Mouse (Mus musculus): Measurements from ENCODE around the gene Cpd. TPM values are rescaled to one million over a fixed set of nuclear protein-coding genes. Genes with fewer than 3 reads are reported as not detected.
A peak's percentile ranks its signal among the peaks of the same experiment; 100 is the strongest.

Gene Cpd
- polyA plus RNA-seq, 1 experiment from 2014 or later = 5.9 TPM

GRCm38 (mm10) chr11:76872556-76873234 is 25.9 kb upstream of the Cpd start:
- H3K9ac ChIP-seq = no peak overlapping the region
- no peak overlapping the region for H3K27ac ChIP-seq (replicated peaks)
- H3K27me3 ChIP-seq = no peaks in the 10 kb centered on the region
- no peak overlapping the region for H3K4me2 ChIP-seq
- H3K36me3 ChIP-seq = no peaks in the 10 kb centered on the region
- ATAC-seq (ENCODE audit: low read depth) = no peak
- H3K4me1 ChIP-seq (replicated peaks) = no peaks in the 10 kb centered on the region
- H3K4me3 ChIP-seq = no peak overlapping the region
- 68% methylated on average over 11 of the region's 11 CpGs for WGBS
- H3K9me3 ChIP-seq = no peaks in the 10 kb centered on the region

DNA sequence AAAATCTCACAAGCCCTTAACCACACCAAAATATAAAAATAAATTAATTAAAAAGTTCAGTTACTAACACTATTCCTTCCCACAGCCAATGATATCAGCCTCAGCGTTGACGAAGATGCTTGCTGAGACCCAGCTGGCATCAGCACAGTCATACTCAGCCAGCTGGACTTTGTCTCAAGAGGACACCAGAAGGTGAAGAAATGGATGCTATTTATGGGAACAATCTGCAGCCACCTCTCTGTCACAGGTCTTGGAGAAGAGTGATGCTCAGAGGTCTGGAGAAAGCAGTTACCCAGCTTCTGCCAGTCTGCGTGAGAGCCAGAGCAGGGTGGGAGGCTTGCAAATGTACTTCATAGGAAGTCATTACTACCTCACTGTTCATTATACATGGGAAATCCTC is 14.4 kb upstream of the Cpd start:
- WGBS = 95% methylated on average over 3 of the region's 3 CpGs
- H3K4me3 ChIP-seq = no peak overlapping the region
- H3K36me3 ChIP-seq = no peaks in the 10 kb centered on the region
- H3K27me3 ChIP-seq = no peaks in the 10 kb centered on the region
- H3K4me2 ChIP-seq = no peak overlapping the region
- no peaks in the 10 kb centered on the region for H3K4me1 ChIP-seq (replicated peaks)
- H3K27ac ChIP-seq (replicated peaks) = no peak overlapping the region
- ATAC-seq (ENCODE audit: low read depth) = no peak
- H3K9me3 ChIP-seq = no peaks in the 10 kb centered on the region
- no peak overlapping the region for H3K9ac ChIP-seq

- no peak for ATAC-seq (ENCODE audit: low read depth)
- Histone ChIP-seq H3K27me3 (no peaks in the 10 kb centered on the region), H3K4me1 (replicated peaks) (peaks cover 6% of the 10 kb centered on the region), H3K9ac (no peak overlapping the region), H3K27ac (replicated peaks) (no peak overlapping the region), H3K4me2 (no peak overlapping the region), H3K4me3 (no peak overlapping the region), H3K9me3 (no peaks in the 10 kb centered on the region), H3K36me3 (no peaks in the 10 kb centered on the region)
- 72% methylated on average over 5 of the region's 5 CpGs for WGBS
Measured at GRCm38 (mm10) chr11:76859261-76859660, 12.4 kb upstream of the Cpd start.

- Histone ChIP-seq H3K27me3 (no peaks in the 10 kb centered on the region), H3K9me3 (no peaks in the 10 kb centered on the region), H3K4me3 (no peak overlapping the region), H3K36me3 (no peaks in the 10 kb centered on the region), H3K4me1 (replicated peaks) (peaks cover 6% of the 10 kb centered on the region), H3K27ac (replicated peaks) (no peak overlapping the region), H3K4me2 (no peak overlapping the region), H3K9ac (no peak overlapping the region)
- WGBS = 77% methylated on average over 5 of the region's 5 CpGs
- no peak for ATAC-seq (ENCODE audit: low read depth)
Measured at GRCm38 (mm10) chr11:76858781-76859180, 12.0 kb upstream of the Cpd start.

DNA sequence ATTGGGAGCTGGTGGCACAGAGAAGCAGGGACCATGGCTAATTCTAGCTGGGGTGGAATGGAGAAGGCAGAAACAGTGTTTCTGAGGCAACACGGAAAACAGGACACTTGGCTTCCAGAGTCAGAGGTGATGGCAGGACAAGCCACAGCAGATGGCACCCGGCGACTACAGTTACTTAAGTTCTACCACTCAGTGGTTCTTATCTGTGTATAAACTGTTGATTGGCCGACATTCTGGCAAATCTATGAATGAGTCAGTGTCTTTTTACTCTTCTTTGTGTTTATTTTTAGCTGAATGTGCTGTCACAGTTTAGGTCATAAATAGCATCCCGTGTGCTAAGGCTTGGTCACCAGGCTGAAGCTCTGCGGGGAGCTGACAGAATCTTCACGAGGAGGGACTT is 10.3 kb upstream of the Cpd start:
- H3K36me3 ChIP-seq = no peaks in the 10 kb centered on the region
- no peaks in the 10 kb centered on the region for H3K27me3 ChIP-seq
- no peak overlapping the region for H3K4me2 ChIP-seq
- no peak overlapping the region for H3K4me3 ChIP-seq
- 90% methylated on average over 7 of the region's 7 CpGs for WGBS
- no peak overlapping the region for H3K9ac ChIP-seq
- no peak overlapping the region for H3K27ac ChIP-seq (replicated peaks)
- H3K4me1 ChIP-seq (replicated peaks) = peaks cover 6% of the 10 kb centered on the region
- no peaks in the 10 kb centered on the region for H3K9me3 ChIP-seq
- no peak for ATAC-seq (ENCODE audit: low read depth)

GRCm38 (mm10) chr11:76856601-76857000 is 9.8 kb upstream of the Cpd start:
- Histone ChIP-seq H3K27ac (replicated peaks) (no peak overlapping the region), H3K36me3 (no peaks in the 10 kb centered on the region), H3K9ac (no peak overlapping the region), H3K27me3 (no peaks in the 10 kb centered on the region), H3K4me1 (replicated peaks) (peaks cover 6% of the 10 kb centered on the region), H3K4me3 (no peak overlapping the region), H3K4me2 (no peak overlapping the region), H3K9me3 (no peaks in the 10 kb centered on the region)
- 93% methylated on average over 2 of the region's 2 CpGs for WGBS
- no peak for ATAC-seq (ENCODE audit: low read depth)

GRCm38 (mm10) chr11:76854475-76855341 is 7.9 kb upstream of the Cpd start:
- no peak overlapping the region for H3K4me2 ChIP-seq

GRCm38 (mm10) chr11:76851512-76851911 is 4.7 kb upstream of the Cpd start:
- WGBS = 73% methylated on average over 3 of the region's 3 CpGs
- H3K9ac ChIP-seq = no peak overlapping the region
- no peaks in the 10 kb centered on the region for H3K9me3 ChIP-seq
- no peaks in the 10 kb centered on the region for H3K36me3 ChIP-seq
- H3K27me3 ChIP-seq = no peaks in the 10 kb centered on the region
- peaks cover 10% of the 10 kb centered on the region for H3K4me1 ChIP-seq (replicated peaks)
- H3K27ac ChIP-seq (replicated peaks) = no peak overlapping the region
- no peak overlapping the region for H3K4me3 ChIP-seq
- no peak overlapping the region for H3K4me2 ChIP-seq
- no peak for ATAC-seq (ENCODE audit: low read depth)

More at GRCm38 (mm10) chr11:76854475-76855341, 7.9 kb upstream of the Cpd start:
- Histone ChIP-seq H3K27me3 (no peaks in the 10 kb centered on the region), H3K4me1 (replicated peaks) (peaks cover 6% of the 10 kb centered on the region), H3K9ac (no peak overlapping the region), H3K9me3 (no peaks in the 10 kb centered on the region), H3K36me3 (no peaks in the 10 kb centered on the region), H3K27ac (replicated peaks) (no peak overlapping the region), H3K4me3 (no peak overlapping the region)
- WGBS = 49% methylated on average over 17 of the region's 17 CpGs
- ATAC-seq (ENCODE audit: low read depth) = no peak

- Histone ChIP-seq H3K4me3 (no peak overlapping the region), H3K36me3 (no peaks in the 10 kb centered on the region), H3K9ac (no peak overlapping the region), H3K27me3 (no peaks in the 10 kb centered on the region), H3K4me1 (replicated peaks) (peaks cover 23% of the 10 kb centered on the region), H3K9me3 (no peaks in the 10 kb centered on the region), H3K4me2 (no peak overlapping the region), H3K27ac (replicated peaks) (no peak overlapping the region)
- no peak for ATAC-seq (ENCODE audit: low read depth)
- 35% methylated on average over 2 of the region's 2 CpGs for WGBS
Measured at GRCm38 (mm10) chr11:76849596-76849995, 2.8 kb upstream of the Cpd start.

GRCm38 (mm10) chr11:76848081-76848480 is 1.3 kb upstream of the Cpd start:
- H3K4me3 ChIP-seq = no peak overlapping the region
- H3K36me3 ChIP-seq = no peaks in the 10 kb centered on the region
- WGBS = 91% methylated on average over 5 of the region's 5 CpGs
- H3K4me2 ChIP-seq = no peak overlapping the region
- no peak overlapping the region for H3K9ac ChIP-seq
- ATAC-seq (ENCODE audit: low read depth) = no peak
- H3K27ac ChIP-seq (replicated peaks) = no peak overlapping the region
- H3K9me3 ChIP-seq = no peaks in the 10 kb centered on the region
- peaks cover 34% of the 10 kb centered on the region for H3K4me1 ChIP-seq (replicated peaks)
- no peaks in the 10 kb centered on the region for H3K27me3 ChIP-seq

GRCm38 (mm10) chr11:76847354-76847753 is 536 bp upstream of the Cpd start:
- no peaks in the 10 kb centered on the region for H3K27me3 ChIP-seq
- H3K4me2 ChIP-seq = peak overlapping the region; percentile 99
- WGBS = 20% methylated on average over 8 of the region's 8 CpGs
- peak overlapping the region; percentile 93 for H3K4me3 ChIP-seq
- no peak overlapping the region for H3K27ac ChIP-seq (replicated peaks)
- no peaks in the 10 kb centered on the region for H3K9me3 ChIP-seq
- H3K36me3 ChIP-seq = no peaks in the 10 kb centered on the region
- H3K4me1 ChIP-seq (replicated peaks) = peaks cover 38% of the 10 kb centered on the region
- peak; percentile 41; the same call in 1 of the 2 replicates for ATAC-seq (ENCODE audit: low read depth)
- peak overlapping the region; percentile 34; the same call in 1 of the 2 replicates for H3K9ac ChIP-seq

- Histone ChIP-seq H3K9me3 (no peaks in the 10 kb centered on the region), H3K9ac (peak overlapping the region; percentile 93), H3K4me3 (peak overlapping the region; percentile 93), H3K36me3 (no peaks in the 10 kb centered on the region), H3K27me3 (no peaks in the 10 kb centered on the region), H3K4me2 (peak overlapping the region; percentile 99), H3K27ac (replicated peaks) (peak overlapping the region; percentile 88), H3K4me1 (replicated peaks) (peaks cover 46% of the 10 kb centered on the region)
- ATAC-seq (ENCODE audit: low read depth) = peak; percentile 74
- WGBS = under 1% methylated on average over 90 of the region's 90 CpGs
Measured at GRCm38 (mm10) chr11:76846011-76846877, 574 bp downstream of the Cpd start.
